Mouse (Mus musculus): ENCODE data around the gene Grxcr1.

DNA sequence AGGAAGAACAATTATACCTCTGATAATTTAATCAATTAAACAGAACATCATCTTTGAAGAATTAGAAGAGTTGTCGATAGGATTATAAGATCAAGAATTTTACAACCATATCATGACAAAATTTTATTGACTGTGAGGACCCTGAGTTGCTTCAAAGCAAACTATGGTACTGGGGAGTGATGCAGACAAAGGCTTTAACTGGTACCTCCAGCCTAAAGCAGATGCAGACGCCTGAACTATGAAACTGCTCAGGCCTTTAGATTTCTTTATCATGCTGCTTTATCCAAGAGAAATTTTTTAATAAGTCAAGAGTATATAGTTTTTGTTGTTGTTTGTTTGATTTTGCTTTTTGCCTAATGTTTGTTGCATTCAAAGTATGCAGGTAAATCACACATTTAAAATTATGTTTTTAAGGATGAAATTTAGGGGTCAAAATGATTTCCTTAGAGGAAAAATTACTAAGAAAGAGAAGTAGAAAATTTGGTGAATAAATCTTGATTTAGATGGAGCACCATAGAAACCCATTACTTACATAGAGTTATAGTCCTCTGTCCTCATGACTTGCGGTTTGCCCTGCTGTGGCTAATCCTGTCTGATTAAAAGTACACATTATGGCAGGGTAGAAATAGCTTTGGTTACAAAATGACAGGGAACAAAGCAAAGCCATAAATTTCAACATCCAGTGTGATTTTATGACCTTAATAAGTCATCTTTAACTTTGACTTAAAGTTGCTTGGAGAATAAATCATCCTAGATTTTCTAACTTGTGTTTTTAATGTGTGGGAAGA is 97.4 kb downstream of the Grxcr1 start:
- no peak for TF ChIP-seq CTCF (IDR thresholded peaks at IDR 0.05; ENCODE audit: low read depth)
- TF ChIP-seq EP300 (IDR thresholded peaks at IDR 0.05; ENCODE audit: low read depth) = no peak
